Mouse (Mus musculus): ENCODE data around the gene Prrx1.

Gene Prrx1

DNA sequence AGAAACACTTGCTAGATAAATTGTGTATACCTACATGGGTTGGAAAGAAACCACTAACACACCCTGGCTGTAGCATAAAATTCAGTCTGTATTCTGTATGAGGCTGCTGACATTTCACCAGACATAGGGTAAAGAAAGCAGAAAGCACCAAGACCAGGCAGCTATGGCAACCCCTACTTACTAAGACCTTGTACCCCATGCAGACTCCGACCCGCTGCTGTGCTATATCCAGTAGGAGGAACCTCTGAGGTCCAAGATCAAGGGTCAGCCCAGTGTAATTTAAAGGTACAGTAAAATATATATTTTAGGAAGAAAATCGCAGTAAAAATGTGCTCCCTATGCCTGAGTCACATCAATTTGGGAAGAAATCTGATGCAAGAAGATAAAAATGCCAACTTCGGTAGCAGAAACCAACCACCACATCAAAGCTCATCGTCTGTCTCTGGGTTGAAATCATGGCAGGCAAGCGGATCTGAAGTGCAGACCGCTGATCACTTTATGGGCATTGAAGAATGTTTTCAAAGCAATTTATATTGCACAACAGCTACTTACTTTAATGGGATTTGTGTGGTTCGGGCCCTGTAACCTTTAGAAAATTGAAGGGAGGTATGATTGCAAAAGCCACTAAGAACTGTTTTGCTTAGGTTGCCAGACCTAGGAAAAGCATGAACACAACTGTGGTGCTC is 46.5 kb downstream of the Prrx1 start:
- DNase-seq (ENCODE audit: low spot score): no peak

DNA sequence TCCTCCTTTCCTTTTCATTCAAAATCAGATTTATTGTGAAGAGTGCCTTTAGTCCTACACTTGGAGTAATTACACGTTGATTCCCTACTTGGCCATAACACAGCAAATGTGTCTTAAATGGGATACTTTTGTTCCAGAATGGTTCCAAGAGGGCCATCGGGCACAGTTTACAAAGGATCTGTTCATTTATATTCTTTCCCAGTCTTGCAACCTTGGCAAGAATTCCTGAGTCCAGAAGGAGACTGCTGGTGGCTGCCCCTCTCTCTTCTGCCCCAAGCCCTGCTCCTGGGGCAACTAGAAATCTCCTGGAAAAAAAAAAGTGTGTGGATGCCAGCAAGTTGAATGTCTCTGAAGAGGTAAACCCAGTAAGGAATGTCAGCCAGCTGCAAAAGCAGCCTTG is 56.2 kb downstream of the Prrx1 start:
- DNase-seq (ENCODE audit: low spot score): no peak

DNA sequence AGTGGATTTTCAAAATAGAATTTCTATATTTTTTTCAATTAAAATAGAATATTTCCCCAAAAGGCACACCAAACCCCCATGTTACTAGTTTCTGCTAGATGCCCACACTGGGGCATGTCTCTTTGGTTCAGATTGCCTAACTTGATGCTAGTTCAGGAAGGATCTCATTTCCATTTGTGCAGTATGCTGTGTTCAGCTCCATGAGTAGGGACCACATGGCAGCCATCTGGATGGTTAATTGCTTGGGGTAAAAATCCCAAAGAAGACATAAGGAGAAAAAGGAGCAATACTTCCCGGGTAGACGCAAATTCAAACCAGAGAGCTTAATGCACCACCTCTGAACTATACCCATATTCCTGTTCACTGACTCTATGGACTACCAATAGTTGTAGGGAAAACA is 57.6 kb downstream of the Prrx1 start:
- DNase-seq (ENCODE audit: low spot score): no peak

DNA sequence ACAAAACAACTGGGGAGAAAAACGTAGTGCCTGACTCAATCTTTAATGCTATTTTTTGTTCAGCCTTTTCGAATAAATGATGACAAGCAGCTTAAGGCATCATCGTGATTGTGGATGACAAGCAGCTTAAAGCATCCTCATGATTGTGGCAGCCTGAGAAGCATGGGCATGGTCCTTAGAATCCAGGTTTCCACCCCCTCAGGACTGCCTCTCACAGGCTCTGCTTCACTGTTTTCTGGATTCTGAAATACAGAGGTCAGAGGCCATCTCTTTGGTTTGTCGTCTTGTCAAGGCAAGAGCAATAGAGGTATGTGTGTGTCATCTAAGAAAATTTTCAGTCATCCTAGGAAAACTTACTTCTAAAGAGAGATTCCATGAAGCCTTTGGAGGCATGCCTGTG is 60.7 kb downstream of the Prrx1 start:
- no peak for DNase-seq (ENCODE audit: low spot score)

DNA sequence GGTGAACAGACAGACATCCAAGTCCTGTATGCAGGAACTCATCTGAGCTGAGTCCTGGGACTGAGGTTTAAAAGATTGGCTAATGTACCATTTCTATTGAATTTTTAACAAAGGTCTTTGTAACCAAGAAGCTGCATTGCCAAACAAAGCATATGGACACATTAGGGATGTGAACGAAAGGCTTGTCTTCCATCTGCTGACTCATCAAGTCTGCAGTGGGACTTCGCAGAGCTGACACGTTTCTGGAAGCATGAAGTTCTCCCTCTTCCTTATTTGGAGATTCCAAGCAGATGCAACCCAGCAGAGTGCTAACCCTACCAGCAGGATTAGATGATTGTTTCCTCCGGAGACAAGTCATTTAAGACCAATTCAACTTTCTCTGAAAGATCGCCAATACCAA is 61.2 kb downstream of the Prrx1 start:
- no peak for DNase-seq (ENCODE audit: low spot score)

DNA sequence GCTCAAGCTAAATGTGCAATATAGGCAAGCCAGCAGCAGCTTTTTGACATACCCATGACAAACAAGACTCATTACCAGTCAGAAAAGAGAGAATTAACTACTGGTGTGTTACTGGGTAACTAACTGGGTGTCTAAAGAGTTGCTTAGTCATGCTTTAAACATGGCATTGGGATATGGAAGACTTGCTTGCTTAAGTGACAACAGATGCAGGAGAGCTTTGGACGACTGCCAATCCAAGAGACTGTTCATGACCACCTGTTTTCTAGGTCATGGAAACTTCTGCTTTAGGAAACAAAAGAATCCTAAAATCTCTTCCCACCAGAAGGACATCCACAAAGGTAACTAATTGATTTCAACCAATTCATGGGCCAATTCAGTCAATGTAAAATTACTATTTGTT is 61.7 kb downstream of the Prrx1 start:
- no peak for DNase-seq (ENCODE audit: low spot score)

DNA sequence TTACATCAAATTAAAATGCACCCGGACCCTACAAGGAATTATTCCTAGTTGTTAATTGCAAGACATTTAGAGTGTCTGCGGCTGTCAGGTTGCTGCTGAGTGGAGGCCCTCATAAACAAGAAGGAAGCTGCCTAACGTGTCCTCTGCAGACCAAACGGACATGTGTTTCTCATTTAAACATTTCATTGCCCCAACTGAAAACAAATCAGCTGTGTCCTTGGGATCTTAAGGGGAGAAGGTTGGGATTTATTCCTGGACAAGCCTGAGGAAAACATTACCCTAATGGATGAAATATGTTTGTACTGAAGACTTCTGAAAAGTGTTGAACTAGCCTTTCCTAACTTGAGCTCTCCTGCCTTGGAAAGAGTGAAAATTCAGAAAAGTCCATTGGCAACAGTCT is 74.6 kb downstream of the Prrx1 start:
- DNase-seq (ENCODE audit: low spot score): no peak

DNA sequence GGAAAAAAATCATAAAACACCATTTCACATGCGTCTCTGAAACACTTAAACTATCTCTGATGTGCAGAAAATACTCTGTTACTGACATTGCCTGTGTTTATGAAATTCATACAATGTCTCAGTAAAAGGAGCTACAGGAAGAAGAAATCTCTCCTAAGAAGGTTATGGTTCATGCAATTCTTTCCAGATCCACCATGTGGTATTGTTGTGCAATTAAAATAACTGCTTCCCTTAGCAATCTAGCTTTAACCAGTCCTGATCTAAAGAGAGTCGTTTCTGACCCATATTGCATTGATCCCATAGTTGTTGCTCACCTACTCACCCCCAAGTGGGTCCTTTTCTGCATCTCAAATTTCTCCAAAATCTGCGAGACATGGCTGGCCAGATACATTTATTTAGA is 82.3 kb downstream of the Prrx1 start:
- no peak for DNase-seq (ENCODE audit: low spot score)

DNA sequence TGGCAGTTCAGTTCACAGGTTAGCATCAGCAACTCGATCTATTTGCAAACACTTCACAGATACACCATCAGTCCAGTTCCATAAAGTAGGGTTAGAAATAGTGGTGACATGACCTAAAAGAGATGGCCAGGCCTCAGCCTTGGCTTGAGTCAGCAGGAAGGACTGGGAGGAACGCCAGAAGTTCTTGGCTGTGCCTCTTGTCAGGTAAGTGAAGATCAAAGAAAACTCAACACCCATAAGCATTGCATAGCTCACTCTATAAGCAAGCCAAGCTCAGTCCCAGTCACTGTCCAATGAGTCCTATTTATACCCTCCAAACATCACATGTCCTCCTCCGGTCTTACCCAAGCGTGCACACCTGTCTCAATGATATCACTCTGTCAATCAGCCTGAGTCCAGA is 87.2 kb downstream of the Prrx1 start:
- DNase-seq (ENCODE audit: low spot score): no peak

DNA sequence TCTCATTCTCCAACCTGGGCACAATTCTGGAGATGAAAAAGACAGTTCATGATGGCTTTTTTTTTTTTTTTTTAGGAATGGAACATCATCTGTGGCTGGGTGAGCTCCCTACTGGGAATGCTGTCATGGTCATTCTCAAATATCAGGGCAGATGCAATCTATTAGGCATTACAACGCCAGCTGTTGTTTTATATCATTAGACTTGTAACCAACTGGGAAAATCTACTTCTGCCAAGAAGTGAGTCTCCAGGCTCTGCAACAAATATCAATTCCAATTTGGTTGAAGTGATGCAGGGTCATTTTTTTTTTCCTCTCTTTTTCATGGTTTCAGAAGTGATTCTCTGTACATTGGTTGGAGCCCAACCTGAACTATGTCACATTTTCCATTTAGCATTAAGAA is 91.7 kb downstream of the Prrx1 start:
- DNase-seq (ENCODE audit: low spot score): no peak

DNA sequence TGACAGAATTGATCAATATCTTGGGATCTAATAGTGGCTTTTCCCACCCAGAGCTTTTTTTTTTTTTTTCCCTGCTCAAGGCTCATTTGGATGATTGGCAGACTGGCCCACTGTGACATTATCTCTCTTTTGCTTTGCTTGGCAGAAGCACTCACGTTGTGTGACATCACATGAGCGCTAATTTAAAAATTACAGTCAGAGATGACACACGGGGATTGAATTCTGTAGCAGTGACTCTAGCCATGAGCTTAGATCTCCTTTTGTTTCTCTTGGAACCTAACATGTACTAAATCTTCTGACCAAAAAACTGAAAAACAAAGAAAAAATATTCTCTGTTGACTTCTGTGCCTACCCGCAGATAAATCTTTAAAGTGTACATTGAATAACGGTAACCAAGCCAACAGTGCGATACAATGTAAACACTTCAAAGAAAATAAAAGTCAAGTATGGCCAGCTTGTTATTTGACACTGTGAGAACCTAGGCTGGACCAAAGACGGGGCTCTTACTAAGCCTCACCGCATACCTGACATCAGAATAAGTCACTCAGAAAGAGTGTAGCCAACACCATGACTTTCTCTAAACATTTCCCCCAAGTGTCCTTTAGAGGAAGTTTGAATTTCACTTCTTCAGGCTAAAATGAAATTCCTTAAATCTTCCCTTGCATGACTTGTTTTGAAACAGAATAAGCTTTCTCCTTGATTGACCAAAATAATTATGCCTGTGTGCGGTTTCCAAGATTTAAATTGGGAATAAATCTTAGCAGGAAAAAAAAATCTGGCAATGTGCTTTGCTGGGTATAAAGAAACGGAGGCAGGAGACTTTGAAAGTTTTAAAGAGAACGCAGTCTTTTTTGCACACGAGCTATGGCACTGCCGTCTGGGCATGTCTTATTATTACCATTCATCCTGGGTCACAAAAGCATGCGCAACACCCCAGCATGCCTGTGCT is 104.3 kb downstream of the Prrx1 start:
- no peak for DNase-seq (ENCODE audit: low spot score)

DNA sequence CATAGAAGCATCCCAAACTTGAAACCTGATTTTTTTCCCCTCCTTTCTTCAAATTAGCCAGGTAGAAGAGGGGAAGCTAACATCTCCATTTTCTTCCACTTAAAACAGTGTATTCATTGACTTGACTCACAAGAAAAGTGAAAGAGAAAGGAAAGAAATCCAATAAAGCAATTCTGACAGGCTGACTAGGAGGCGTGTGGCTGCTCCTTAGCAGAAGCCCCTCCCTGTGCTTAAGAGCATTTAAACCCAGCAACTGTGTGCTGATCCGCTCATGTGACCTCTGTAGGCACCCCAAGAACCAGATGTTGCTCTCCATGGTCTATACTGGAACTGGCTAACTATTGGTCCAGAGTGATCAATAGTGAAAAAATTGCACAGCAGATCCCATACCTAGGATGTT is 114.7 kb downstream of the Prrx1 start:
- DNase-seq (ENCODE audit: low spot score): no peak

DNA sequence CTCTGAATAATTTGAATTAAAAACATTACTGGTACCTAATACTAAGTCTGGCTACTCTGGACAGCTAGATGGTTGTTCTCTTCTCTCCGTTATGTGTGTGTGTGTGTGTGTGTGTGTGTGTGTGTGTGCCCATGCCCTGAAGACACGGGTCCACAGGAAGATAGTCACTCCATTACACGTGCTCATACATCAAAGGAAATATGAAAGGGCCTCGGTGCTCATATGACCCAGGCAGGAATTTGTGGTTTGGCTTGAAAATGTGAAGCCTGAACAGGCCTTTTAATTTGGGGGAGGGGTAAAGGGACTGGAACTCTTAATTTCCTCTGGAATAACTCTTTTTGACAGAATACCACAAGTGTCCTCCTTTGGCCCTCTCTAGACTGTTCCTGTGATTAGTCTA is 115.5 kb downstream of the Prrx1 start:
- DNase-seq (ENCODE audit: low spot score): no peak
